In genomic region chr10:70099052-70099451, GRCm38 (mm10) we compare ENCODE assay signal across 9 mouse cellular contexts. TPM values are rescaled to one million over a fixed set of nuclear protein-coding genes. Genes with fewer than 3 reads are reported as not detected.
DNase-seq lines count a peak whose midpoint lies in the region; ATAC-seq lines count a peak whose summit lies in the region.
"Had no signal": no experiment of that assay in that cellular context is flagged by ENCODE, and none has a peak within 500 bp of the region (broad histone marks: within the 10 kb centered on the region; RNA-seq: fewer than 3 reads in every experiment).

No protein-coding gene starts in this region.

- H3K4me3 ChIP-seq in kidney, embryonic 16.5 days (ENCODE audit: low read length): peak overlapping the region; percentile 93
- H3K4me3 ChIP-seq in embryonic facial prominence, embryonic 14.5 days (ENCODE audit: low read depth, low read length): peak overlapping the region; percentile 91
- peak overlapping the region; percentile 95; the same call in 1 of the 2 replicates for H3K4me3 ChIP-seq in intestine, embryonic 16.5 days (ENCODE audit: low read length)
- H3K4me3 ChIP-seq in neural tube, embryonic 12.5 days: peak overlapping the region; percentile 92

- no peak for DNase-seq in kidney, adult 9 months
- no peak for DNase-seq in embryonic facial prominence, embryonic 14.5 days (ENCODE audit: low spot score)
- DNase-seq in spleen, postnatal 36 days (ENCODE audit: low spot score in 2 of 2): no peak
- DNase-seq in thymus, postnatal 36 days: no peak
- no peak for DNase-seq in lung, adult 18-20 months
- DNase-seq: gastrocnemius, postnatal 25 days had no signal

- no peaks in the 10 kb centered on the region for H3K27me3 ChIP-seq in kidney, embryonic 16.5 days (ENCODE audit: insufficient read depth, low read length)
- H3K27me3 ChIP-seq in embryonic facial prominence, embryonic 14.5 days (replicated peaks; ENCODE audit: control insufficient read depth, insufficient read depth, low read length): no peaks in the 10 kb centered on the region
- H3K27me3 ChIP-seq in intestine, embryonic 16.5 days (replicated peaks; ENCODE audit: control insufficient read depth, insufficient read depth, low read length): no peaks in the 10 kb centered on the region
- H3K27me3 ChIP-seq in neural tube, embryonic 12.5 days (replicated peaks): no peaks in the 10 kb centered on the region

- H3K9me3 ChIP-seq in kidney, embryonic 16.5 days (ENCODE audit: low read length): peaks cover 6% of the 10 kb centered on the region; the same call in 1 of the 2 replicates
- H3K9me3 ChIP-seq in embryonic facial prominence, embryonic 14.5 days (ENCODE audit: control insufficient read depth, low read length): 0 out of 2 replicates have a peak, but pooled peaks cover 5% of the 10 kb centered on the region
- 0 out of 2 replicates have a peak, but pooled peaks cover 6% of the 10 kb centered on the region for H3K9me3 ChIP-seq in intestine, embryonic 16.5 days (ENCODE audit: control insufficient read depth, low read length)
- H3K9me3 ChIP-seq in neural tube, embryonic 12.5 days: 0 out of 2 replicates have a peak, but pooled peaks cover 3% of the 10 kb centered on the region

- H3K4me1 ChIP-seq in kidney, embryonic 16.5 days (ENCODE audit: insufficient read depth, low read length): peaks cover 29% of the 10 kb centered on the region
- peaks cover 32% of the 10 kb centered on the region for H3K4me1 ChIP-seq in embryonic facial prominence, embryonic 14.5 days (ENCODE audit: control insufficient read depth, insufficient read depth, low read length)
- H3K4me1 ChIP-seq in intestine, embryonic 16.5 days (ENCODE audit: control insufficient read depth, insufficient read depth, low read length): peaks cover 16% of the 10 kb centered on the region
- H3K4me1 ChIP-seq in neural tube, embryonic 12.5 days: peaks cover 28% of the 10 kb centered on the region

- WGBS in kidney, embryonic 16.5 days: 14% methylated on average over 8 of the region's 8 CpGs
- WGBS in embryonic facial prominence, embryonic 14.5 days: 17% methylated on average over 8 of the region's 8 CpGs
- 26% methylated on average over 8 of the region's 8 CpGs for WGBS in intestine, embryonic 16.5 days
- WGBS in neural tube, embryonic 12.5 days: 35% methylated on average over 8 of the region's 8 CpGs

- peaks cover 12% of the 10 kb centered on the region; the same call in 1 of the 2 replicates for H3K36me3 ChIP-seq in kidney, embryonic 16.5 days (ENCODE audit: insufficient read depth, low read length)
- H3K36me3 ChIP-seq in embryonic facial prominence, embryonic 14.5 days (ENCODE audit: control insufficient read depth, insufficient read depth, low read length): 0 out of 2 replicates have a peak, but pooled peaks cover 4% of the 10 kb centered on the region
- peaks cover 2% of the 10 kb centered on the region; the same call in 1 of the 2 replicates for H3K36me3 ChIP-seq in intestine, embryonic 16.5 days (ENCODE audit: control insufficient read depth, insufficient read depth, low read length)
- peaks cover 10% of the 10 kb centered on the region; the same call in 1 of the 2 replicates for H3K36me3 ChIP-seq in neural tube, embryonic 12.5 days

- H3K9ac ChIP-seq in kidney, embryonic 16.5 days (replicated peaks; ENCODE audit: low read length): peak overlapping the region; percentile 87
- H3K9ac ChIP-seq in embryonic facial prominence, embryonic 14.5 days (ENCODE audit: low read depth, low read length): peak overlapping the region; percentile 89
- H3K9ac ChIP-seq in intestine, embryonic 16.5 days (ENCODE audit: low read depth, low read length): peak overlapping the region; percentile 96
- H3K9ac ChIP-seq in neural tube, embryonic 12.5 days: peak overlapping the region; percentile 90

- peak overlapping the region; percentile 92; the same call in 1 of the 2 replicates for H3K27ac ChIP-seq in kidney, embryonic 16.5 days (ENCODE audit: low read length)
- no peak overlapping the region for H3K27ac ChIP-seq in embryonic facial prominence, embryonic 14.5 days (replicated peaks; ENCODE audit: low read depth, low read length)
- no peak overlapping the region for H3K27ac ChIP-seq in intestine, embryonic 16.5 days (ENCODE audit: low read length)
- no peak overlapping the region for H3K27ac ChIP-seq in neural tube, embryonic 12.5 days

- peak overlapping the region; percentile 87 for H3K4me2 ChIP-seq in kidney, embryonic 16.5 days (replicated peaks; ENCODE audit: low read depth, low read length)
- H3K4me2 ChIP-seq in embryonic facial prominence, embryonic 14.5 days (ENCODE audit: low read depth, low read length): peak overlapping the region; percentile 76
- peak overlapping the region; percentile 91 for H3K4me2 ChIP-seq in intestine, embryonic 16.5 days (ENCODE audit: low read depth, low read length)
- H3K4me2 ChIP-seq in neural tube, embryonic 12.5 days (replicated peaks): peak overlapping the region; percentile 76

- no peak for ATAC-seq in kidney, embryonic 16.5 days (ENCODE audit: low FRiP score, low TSS enrichment)
- no peak for ATAC-seq in embryonic facial prominence, embryonic 14.5 days (ENCODE audit: low read depth)
- no peak for ATAC-seq in intestine, embryonic 16.5 days
- no peak for ATAC-seq in neural tube, embryonic 12.5 days (ENCODE audit: low FRiP score, low read depth)

RNA-seq across cellular contexts. Expression of gene Ccdc6, which starts 2.1 kb away (rescaled TPM):
- 18.3 and 22.4 TPM in 2 replicates for polyA plus RNA-seq in kidney, embryonic 16.5 days (2015; fragmentation: Nextera tagmentation; extraction: Ambion mirVana)
- 19.7 and 20.4 TPM in 2 replicates for polyA plus RNA-seq in embryonic facial prominence, embryonic 14.5 days (2014; fragmentation: Nextera tagmentation; extraction: Ambion mirVana)
- polyA plus RNA-seq in intestine, embryonic 16.5 days (2015; fragmentation: Nextera tagmentation; extraction: Ambion mirVana): 11.7 and 13.0 TPM in 2 replicates
- polyA plus RNA-seq in neural tube, embryonic 12.5 days (2016; fragmentation: Nextera tagmentation; extraction: Ambion mirVana): 16.2 and 16.8 TPM in 2 replicates
